Mouse (Mus musculus) kidney, embryonic 15.5 days (tissue): ENCODE data around the gene Mmab. TPM values are rescaled to one million over a fixed set of nuclear protein-coding genes. Genes with fewer than 3 reads are reported as not detected.

ENCODE experiments used
- ATAC-seq: fragments of 200-750 bp; cut with Nextera tagmentation; replicated peaks from 2 replicates; pipeline ENCODE4 v1.8.0; 2017; ENCODE audit warnings: moderate TSS enrichment; ENCODE audit not compliant: low FRiP score
- H3K27ac ChIP-seq: fragments of 300-500 bp; sonication (generic); 2 replicates; pipeline ENCODE4 v1.5.1; 2015; ENCODE audit warnings: mild to moderate bottlenecking, inconsistent platforms
- H3K27me3 ChIP-seq: fragments of 300-500 bp; sonication (generic); 2 replicates; pipeline ENCODE4 v1.6.1; 2015; ENCODE audit warnings: inconsistent platforms
- H3K36me3 ChIP-seq: fragments of 300-500 bp; sonication (generic); 2 replicates; pipeline ENCODE4 v1.6.1; 2015; ENCODE audit warnings: inconsistent platforms
- H3K4me1 ChIP-seq: fragments of 300-500 bp; sonication (generic); 2 replicates; pipeline ENCODE4 v1.6.1; 2015; ENCODE audit warnings: inconsistent platforms
- H3K4me2 ChIP-seq: fragments of 300-500 bp; sonication (generic); 2 replicates; pipeline ENCODE4 v1.6.1; 2015; ENCODE audit warnings: moderate library complexity, mild to moderate bottlenecking, inconsistent platforms
- H3K4me3 ChIP-seq: fragments of 300-500 bp; sonication (generic); replicated peaks from 2 replicates; pipeline ENCODE4 v1.5.1; 2015; ENCODE audit warnings: mild to moderate bottlenecking, inconsistent platforms
- H3K9ac ChIP-seq: fragments of 300-500 bp; sonication (generic); 2 replicates; pipeline ENCODE4 v1.6.1; 2015; ENCODE audit warnings: mild to moderate bottlenecking, inconsistent platforms
- H3K9me3 ChIP-seq: fragments of 300-500 bp; sonication (generic); replicated peaks from 2 replicates; pipeline ENCODE4 v1.6.1; 2016; ENCODE audit warnings: inconsistent platforms
- WGBS: fragments of 180-500 bp; shearing (Covaris S2); methylation state at CpG from one replicate; pipeline ENCODE4 v1.1.7; 2015; ENCODE audit warnings: mixed read lengths; 5-methylcytosine and 5-hydroxymethylcytosine counted together
- polyA plus RNA-seq: library from polyadenylated mRNA; unstranded; fragments of >200 nt; fragmentation: Nextera tagmentation; extraction: Ambion mirVana; gene quantifications from 2 replicates; pipeline ENCODE4 v1.2.1, GENCODE M21; 2015

The Mmab gene
- polyA plus RNA-seq = 30.5 and 33.4 TPM in 2 replicates

DNA sequence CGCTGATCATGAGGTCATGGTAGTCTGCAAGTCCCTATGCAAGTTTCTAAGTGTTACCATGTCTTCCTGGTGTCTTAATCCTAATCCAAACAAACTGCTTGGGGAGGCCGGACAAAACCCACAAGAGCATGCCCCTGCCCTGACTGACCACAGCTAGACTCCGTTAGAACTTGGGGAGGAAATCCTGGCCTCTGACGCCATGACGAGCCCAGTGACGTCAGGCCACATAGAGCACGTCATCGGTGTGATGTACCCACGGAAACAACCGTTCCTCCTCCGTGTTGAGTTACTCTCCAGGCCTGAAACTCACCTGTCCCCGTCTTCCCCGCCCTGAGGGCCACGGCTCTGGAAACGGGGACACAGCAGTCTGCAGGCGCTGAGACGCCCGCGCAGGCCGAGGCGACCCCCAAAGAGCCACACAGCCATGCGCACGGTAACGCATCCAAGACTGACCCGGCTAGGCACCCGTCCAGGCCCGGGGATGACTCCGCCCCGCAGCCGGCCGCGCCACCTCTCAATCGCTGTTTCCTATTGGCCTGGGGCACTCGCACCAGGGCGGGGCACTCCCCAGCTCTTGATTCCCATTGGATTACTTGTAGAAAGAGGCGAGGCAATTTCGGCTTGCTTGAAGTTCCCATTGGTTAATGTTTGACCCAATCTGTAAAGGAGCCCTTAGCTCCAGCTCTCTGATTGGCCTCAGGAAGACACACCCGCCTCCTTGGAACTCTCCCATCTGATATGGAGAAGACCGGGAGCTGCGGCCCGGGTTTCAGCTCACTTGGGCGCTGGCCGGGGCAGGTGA, at the start of gene Mmab, which contains the start of gene Mvk:
Gene Mmab, minus strand, starts transcription at position 495 of the 802 bp plus-strand sequence.
Gene Mvk, plus strand, starts transcription at position 704 of the 802 bp plus-strand sequence.
- Histone ChIP-seq H3K9ac (peak within 1 kb of the TSS; percentile 75), H3K36me3 (peaks cover 27% of the 10 kb centered on the region), H3K4me2 (peak within 1 kb of the TSS; percentile 86), H3K4me1 (peaks cover 16% of the 10 kb centered on the region), H3K9me3 (no peaks in the 10 kb centered on the region), H3K4me3 (peak within 1 kb of the TSS; percentile 79), H3K27ac (peak within 1 kb of the TSS; percentile 82), H3K27me3 (no peaks in the 10 kb centered on the region)
- peak; percentile 98 for ATAC-seq
- WGBS = 2% methylated on average over 43 of the region's 43 CpGs

DNA sequence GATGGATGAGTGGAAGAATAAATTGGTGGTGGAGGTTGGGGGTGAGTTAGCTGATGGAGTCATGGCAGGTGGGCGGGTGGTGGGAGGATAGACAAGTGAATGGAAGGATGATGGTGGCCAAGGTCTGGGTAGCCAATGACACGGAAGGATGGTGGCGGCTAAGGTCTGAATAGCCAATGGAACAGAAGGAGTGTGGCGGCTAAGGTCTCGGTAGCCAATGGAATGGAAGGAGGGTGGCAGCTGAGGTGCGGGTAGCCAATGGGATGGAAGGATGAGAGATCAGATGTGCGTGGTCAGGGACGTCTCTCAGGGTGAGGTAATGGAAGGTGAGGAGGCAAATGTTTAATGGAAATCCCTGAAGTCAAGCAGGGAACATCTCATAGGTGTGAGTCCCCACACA, 46.4 kb upstream of the Mmab start:
- H3K9me3 ChIP-seq = no peaks in the 10 kb centered on the region
- H3K9ac ChIP-seq = no peak overlapping the region
- H3K36me3 ChIP-seq = no peaks in the 10 kb centered on the region
- H3K27ac ChIP-seq = no peak overlapping the region
- H3K4me3 ChIP-seq = no peak overlapping the region
- H3K4me2 ChIP-seq = no peak overlapping the region
- ATAC-seq = no peak
- WGBS = 93% methylated on average over 8 of the region's 8 CpGs
- no peaks in the 10 kb centered on the region for H3K27me3 ChIP-seq
- H3K4me1 ChIP-seq = peaks cover 7% of the 10 kb centered on the region; the same call in 1 of the 2 replicates

- Histone ChIP-seq H3K36me3 (no peaks in the 10 kb centered on the region), H3K4me1 (peaks cover 7% of the 10 kb centered on the region; the same call in 1 of the 2 replicates), H3K9ac (no peak overlapping the region), H3K9me3 (no peaks in the 10 kb centered on the region), H3K27ac (no peak overlapping the region), H3K4me2 (no peak overlapping the region), H3K4me3 (no peak overlapping the region), H3K27me3 (no peaks in the 10 kb centered on the region)
- 81% methylated on average over 6 of the region's 6 CpGs for WGBS
- no peak for ATAC-seq
These were observed 45.7 kb upstream of the Mmab start for GRCm38 (mm10) chr5:114489570-114489969.

DNA sequence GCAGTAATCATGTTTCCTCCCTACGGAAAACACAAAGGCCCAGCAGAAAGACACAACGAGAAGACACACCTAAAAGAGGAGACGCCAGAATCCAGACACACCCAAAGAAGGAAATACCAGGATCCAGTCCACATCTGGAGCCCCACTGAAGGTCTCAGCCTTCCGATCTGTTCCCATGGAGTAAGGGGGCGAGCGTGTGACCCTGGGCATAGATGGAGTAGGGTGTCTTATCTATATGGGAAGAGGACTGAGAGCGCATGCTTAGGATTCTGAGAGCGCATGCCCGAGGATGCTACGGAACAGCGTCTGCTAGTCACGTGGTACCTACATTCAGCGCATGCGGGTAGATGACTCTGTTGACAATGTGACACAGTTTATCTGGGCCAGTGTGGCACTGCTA, 41.8 kb upstream of the Mmab start:
- Histone ChIP-seq H3K36me3 (no peaks in the 10 kb centered on the region), H3K9me3 (no peaks in the 10 kb centered on the region), H3K4me2 (no peak overlapping the region), H3K27ac (no peak overlapping the region), H3K9ac (no peak overlapping the region), H3K27me3 (peaks cover 7% of the 10 kb centered on the region; the same call in 1 of the 2 replicates), H3K4me3 (no peak overlapping the region), H3K4me1 (peaks cover 12% of the 10 kb centered on the region)
- 90% methylated on average over 14 of the region's 14 CpGs for WGBS
- ATAC-seq = no peak

DNA sequence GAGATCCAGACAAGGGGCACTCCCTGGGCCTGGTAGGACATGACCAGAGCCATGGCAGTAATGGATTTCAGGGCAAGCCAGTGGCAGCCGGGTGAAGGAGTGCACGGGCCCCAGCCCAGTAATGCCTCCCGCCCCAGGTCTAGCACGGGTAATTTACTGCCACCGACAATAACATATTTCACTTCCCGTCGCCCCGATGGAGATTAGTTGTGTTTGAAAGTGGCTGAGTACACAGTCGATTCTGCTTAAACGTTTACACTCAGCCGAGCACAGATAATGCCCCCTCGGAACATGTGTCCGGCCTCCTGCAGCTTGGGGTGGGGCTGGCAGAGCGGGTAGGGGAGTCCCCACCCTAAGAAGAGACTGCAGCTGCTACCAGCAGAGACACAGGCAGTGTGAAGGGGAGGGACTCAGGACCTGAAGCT, 38.7 kb upstream of the Mmab start:
- H3K4me2 ChIP-seq = peak overlapping the region; percentile 44
- no peak for ATAC-seq
- 3% methylated on average over 14 of the region's 14 CpGs for WGBS
- no peaks in the 10 kb centered on the region for H3K9me3 ChIP-seq
- peaks cover 15% of the 10 kb centered on the region; the same call in 1 of the 2 replicates for H3K27me3 ChIP-seq
- H3K9ac ChIP-seq = 0 out of 2 replicates have a peak overlapping the region, but pooled peaks have one; percentile 26
- H3K4me1 ChIP-seq = peaks cover 9% of the 10 kb centered on the region
- no peaks in the 10 kb centered on the region for H3K36me3 ChIP-seq
- 0 out of 2 replicates have a peak overlapping the region, but pooled peaks have one; percentile 8 for H3K4me3 ChIP-seq
- H3K27ac ChIP-seq = 0 out of 2 replicates have a peak overlapping the region, but pooled peaks have one; percentile 32

GRCm38 (mm10) chr5:114478267-114478666, 34.4 kb upstream of the Mmab start:
- Histone ChIP-seq H3K27ac (no peak overlapping the region), H3K9me3 (no peaks in the 10 kb centered on the region), H3K9ac (no peak overlapping the region), H3K27me3 (peaks cover 20% of the 10 kb centered on the region; the same call in 1 of the 2 replicates), H3K4me2 (no peak overlapping the region), H3K36me3 (no peaks in the 10 kb centered on the region), H3K4me3 (no peak overlapping the region), H3K4me1 (peaks cover 17% of the 10 kb centered on the region)
- no peak for ATAC-seq
- WGBS = 84% methylated on average over 12 of the region's 12 CpGs

DNA sequence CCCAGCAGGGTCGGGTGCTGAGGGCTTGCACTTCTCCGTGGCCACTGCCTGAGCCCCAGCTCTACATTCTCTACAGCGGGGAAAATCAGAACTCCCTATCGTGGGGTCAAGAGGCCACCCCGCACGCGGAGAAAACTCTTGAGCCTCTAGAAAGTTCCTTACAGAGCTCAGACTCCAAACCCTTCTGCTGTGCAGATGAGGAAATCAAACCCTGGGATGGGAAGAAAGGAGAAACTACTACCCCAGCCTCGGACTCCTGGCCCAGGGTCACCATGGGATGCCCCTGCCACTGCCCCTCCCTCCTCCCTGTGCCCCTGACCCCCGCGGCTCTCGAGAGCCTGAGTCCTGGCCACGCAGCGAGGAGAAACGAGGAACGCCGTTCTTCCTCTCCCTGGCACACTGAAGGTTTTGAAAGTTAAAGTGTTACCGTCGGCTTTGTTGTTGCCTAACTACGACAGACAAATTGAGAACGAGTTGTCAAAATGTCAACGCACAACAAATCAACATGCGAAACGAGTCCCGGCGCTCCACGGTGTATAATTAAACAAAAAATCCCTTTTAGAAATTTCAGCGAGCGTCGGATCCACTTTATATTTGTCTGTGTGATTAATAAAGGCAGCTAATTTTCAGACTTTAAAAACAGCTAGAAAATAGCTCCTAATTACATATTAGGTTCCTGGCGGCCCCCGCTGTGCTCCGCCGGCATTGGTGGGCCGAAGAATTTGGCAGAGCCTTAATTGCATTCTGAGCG, 31.1 kb upstream of the Mmab start:
- H3K9ac ChIP-seq = no peak overlapping the region
- H3K4me2 ChIP-seq = peak overlapping the region; percentile 26; the same call in 1 of the 2 replicates
- ATAC-seq = no peak
- 38% methylated on average over 35 of the region's 35 CpGs for WGBS
- H3K27ac ChIP-seq = no peak overlapping the region
- peaks cover 8% of the 10 kb centered on the region for H3K4me1 ChIP-seq
- peaks cover 17% of the 10 kb centered on the region; the same call in 1 of the 2 replicates for H3K27me3 ChIP-seq
- H3K36me3 ChIP-seq = no peaks in the 10 kb centered on the region
- no peak overlapping the region for H3K4me3 ChIP-seq
- no peaks in the 10 kb centered on the region for H3K9me3 ChIP-seq

GRCm38 (mm10) chr5:114470359-114470758, 26.5 kb upstream of the Mmab start:
- H3K9ac ChIP-seq = no peak overlapping the region
- 63% methylated on average over 3 of the region's 3 CpGs for WGBS
- H3K4me2 ChIP-seq = no peak overlapping the region
- no peak overlapping the region for H3K27ac ChIP-seq
- no peaks in the 10 kb centered on the region for H3K9me3 ChIP-seq
- H3K4me1 ChIP-seq = peaks cover 40% of the 10 kb centered on the region
- H3K27me3 ChIP-seq = no peaks in the 10 kb centered on the region
- H3K4me3 ChIP-seq = no peak overlapping the region
- ATAC-seq = no peak
- H3K36me3 ChIP-seq = no peaks in the 10 kb centered on the region

DNA sequence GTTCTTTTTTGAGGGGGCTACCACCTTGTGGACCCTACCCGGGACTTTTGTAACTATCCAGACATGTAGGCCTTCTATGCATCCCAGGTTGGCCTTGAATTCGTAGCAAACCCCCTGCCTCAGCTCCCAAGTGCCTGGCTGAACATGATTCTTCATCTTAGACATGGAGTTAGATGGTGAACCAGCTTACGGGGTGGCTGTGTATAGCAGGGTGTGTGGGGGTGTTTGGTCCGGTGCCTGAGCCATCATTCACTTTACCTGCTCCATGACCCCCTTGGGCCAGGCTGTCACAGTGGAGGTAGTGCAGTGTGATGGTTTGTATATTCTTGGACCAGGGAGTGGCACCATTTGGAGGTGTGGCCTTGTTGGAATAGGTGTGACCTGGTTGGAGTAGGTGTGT, 24.1 kb upstream of the Mmab start:
- Histone ChIP-seq H3K36me3 (no peaks in the 10 kb centered on the region), H3K9ac (no peak overlapping the region; the same call in 1 of the 2 replicates), H3K9me3 (no peaks in the 10 kb centered on the region), H3K4me1 (peaks cover 42% of the 10 kb centered on the region), H3K4me3 (no peak overlapping the region), H3K27me3 (no peaks in the 10 kb centered on the region), H3K27ac (peak overlapping the region; percentile 87), H3K4me2 (peak overlapping the region; percentile 62)
- 0 out of 2 replicates have a peak, but pooled peaks have one; percentile 1 for ATAC-seq
- 65% methylated on average over 4 of the region's 4 CpGs for WGBS

DNA sequence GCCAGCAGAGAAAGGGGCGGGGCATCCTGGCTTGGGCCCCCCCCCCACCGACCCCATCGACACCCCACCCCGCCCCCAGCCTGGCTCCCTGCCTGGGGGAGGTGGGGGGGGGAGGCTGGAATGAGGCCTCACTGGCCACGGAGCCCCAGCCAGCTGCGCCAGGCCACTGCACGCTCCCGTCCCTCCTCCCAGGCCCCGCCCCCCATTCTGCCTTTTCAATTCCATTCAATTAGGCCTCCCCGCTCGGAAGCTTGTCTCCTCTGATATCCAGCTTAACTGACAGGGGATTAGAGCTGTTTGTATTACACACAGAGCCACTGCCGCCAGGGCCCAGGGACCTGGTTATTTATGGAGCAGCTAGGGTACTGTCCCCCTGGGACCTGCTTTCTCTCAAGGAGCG, 23.6 kb upstream of the Mmab start:
- no peaks in the 10 kb centered on the region for H3K36me3 ChIP-seq
- peak overlapping the region; percentile 87 for H3K27ac ChIP-seq
- ATAC-seq = peak; percentile 80
- WGBS = 2% methylated on average over 10 of the region's 13 CpGs
- no peaks in the 10 kb centered on the region for H3K27me3 ChIP-seq
- peaks cover 42% of the 10 kb centered on the region for H3K4me1 ChIP-seq
- no peaks in the 10 kb centered on the region for H3K9me3 ChIP-seq
- peak overlapping the region; percentile 30; the same call in 1 of the 2 replicates for H3K9ac ChIP-seq
- H3K4me3 ChIP-seq = peak overlapping the region; percentile 35
- peak overlapping the region; percentile 62 for H3K4me2 ChIP-seq

DNA sequence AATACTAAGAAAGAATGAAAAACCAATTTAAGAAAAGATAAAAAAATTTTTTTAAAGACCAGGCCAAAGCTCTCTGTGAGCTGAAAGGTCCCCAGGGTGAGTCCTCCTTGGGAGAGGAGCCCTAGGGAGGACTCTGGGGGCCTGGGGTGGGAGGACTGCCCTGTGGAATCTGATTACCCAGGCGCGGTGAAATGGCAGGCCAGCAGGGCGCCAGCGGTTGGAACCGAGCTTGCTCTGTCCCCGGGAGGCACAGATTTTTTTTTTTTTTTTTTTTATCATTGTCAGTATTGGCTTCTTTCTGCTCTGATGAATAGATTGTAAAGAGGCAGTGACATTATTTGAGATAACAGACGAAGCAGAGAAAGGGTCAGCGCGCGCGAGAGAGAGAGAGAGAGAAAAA, 23.2 kb upstream of the Mmab start:
- Histone ChIP-seq H3K9ac (0 out of 2 replicates have a peak overlapping the region, but pooled peaks have one; percentile 30), H3K4me3 (peak overlapping the region; percentile 35), H3K9me3 (no peaks in the 10 kb centered on the region), H3K4me1 (peaks cover 42% of the 10 kb centered on the region), H3K27me3 (no peaks in the 10 kb centered on the region), H3K27ac (peak overlapping the region; percentile 87), H3K4me2 (peak overlapping the region; percentile 62), H3K36me3 (no peaks in the 10 kb centered on the region)
- 0 out of 2 replicates have a peak, but pooled peaks have one; percentile 59 for ATAC-seq
- WGBS = 2% methylated on average over 11 of the region's 11 CpGs
